Mouse (Mus musculus) hindbrain, embryonic 15.5 days (tissue): ENCODE results near the gene Mif4gd. TPM values are rescaled to one million over a fixed set of nuclear protein-coding genes. Genes with fewer than 3 reads are reported as not detected.
A peak's percentile ranks its signal among the peaks of the same experiment; 100 is the strongest.
"Not testable (repeated sequence)": the region's sequence is repeated elsewhere in the genome, so short reads cannot be mapped to it uniquely, and the experiment has no call there.

Source experiments
- ATAC-seq: fragments of 200-750 bp; cut with Nextera tagmentation; 2 replicates; pipeline ENCODE4 v1.8.0; 2017; ENCODE audit warnings: low read depth, moderate number of reproducible peaks, moderate TSS enrichment; ENCODE audit not compliant: low FRiP score
- H3K27ac ChIP-seq: fragments of 300-500 bp; sonication (generic); replicated peaks from 2 replicates; pipeline ENCODE4 v1.5.1; 2015; ENCODE audit warnings: mild to moderate bottlenecking, inconsistent platforms
- H3K27me3 ChIP-seq: fragments of 300-500 bp; sonication (generic); 2 replicates; pipeline ENCODE4 v1.6.1; 2015; ENCODE audit warnings: control low read depth, inconsistent platforms
- H3K36me3 ChIP-seq: fragments of 300-500 bp; sonication (generic); 2 replicates; pipeline ENCODE4 v1.6.1; 2015; ENCODE audit warnings: control low read depth, inconsistent platforms
- H3K4me1 ChIP-seq: fragments of 300-500 bp; sonication (generic); replicated peaks from 2 replicates; pipeline ENCODE4 v1.6.1; 2015; ENCODE audit warnings: control low read depth, inconsistent platforms
- H3K4me2 ChIP-seq: fragments of 300-500 bp; sonication (generic); 2 replicates; pipeline ENCODE4 v1.6.1; 2015; ENCODE audit warnings: moderate library complexity, mild to moderate bottlenecking, inconsistent platforms
- H3K4me3 ChIP-seq: fragments of 300-500 bp; sonication (generic); 2 replicates; pipeline ENCODE4 v1.5.1; 2015; ENCODE audit warnings: mild to moderate bottlenecking, inconsistent platforms
- H3K9ac ChIP-seq: fragments of 300-500 bp; sonication (generic); 2 replicates; pipeline ENCODE4 v1.6.1; 2015; ENCODE audit warnings: inconsistent platforms
- H3K9me3 ChIP-seq: fragments of 300-500 bp; sonication (generic); 2 replicates; pipeline ENCODE4 v1.6.1; 2016; ENCODE audit warnings: control low read depth, inconsistent platforms
- WGBS: fragments of 180-500 bp; shearing (Covaris S2); methylation state at CpG from one replicate; pipeline ENCODE4 v1.1.7; 2015; 5-methylcytosine and 5-hydroxymethylcytosine counted together
- polyA plus RNA-seq: library from polyadenylated mRNA; unstranded; fragments of >200 nt; fragmentation: Nextera tagmentation; extraction: Ambion mirVana; gene quantifications from 2 replicates; pipeline ENCODE4 v1.2.1, GENCODE M21; 2015

The Mif4gd gene
- polyA plus RNA-seq, result 12.2 and 13.9 TPM in 2 replicates

- H3K4me3 ChIP-seq, result peak within 1 kb of the TSS; percentile 67
- peaks cover 19% of the 10 kb centered on the region for H3K4me1 ChIP-seq
- peaks cover 6% of the 10 kb centered on the region; the same call in 1 of the 2 replicates for H3K27me3 ChIP-seq
- ATAC-seq, result peak; percentile 83
- peak within 1 kb of the TSS; percentile 61 for H3K9ac ChIP-seq
- peak within 1 kb of the TSS; percentile 78 for H3K27ac ChIP-seq
- H3K36me3 ChIP-seq, result peaks cover 17% of the 10 kb centered on the region
- 1% methylated on average over 62 of the region's 80 CpGs for WGBS
- H3K4me2 ChIP-seq, result peak within 1 kb of the TSS; percentile 93
- no peaks in the 10 kb centered on the region for H3K9me3 ChIP-seq
Observed at GRCm38 (mm10) chr11:115612410-115613137, at the start of gene Mif4gd. TSS of gene Mif4gd (minus strand) at chr11:115612969.

- no peak overlapping the region for H3K4me3 ChIP-seq
- no peak overlapping the region for H3K9ac ChIP-seq
- H3K27ac ChIP-seq, result no peak overlapping the region
- no peak for ATAC-seq
- no peaks in the 10 kb centered on the region for H3K27me3 ChIP-seq
- no peaks in the 10 kb centered on the region for H3K36me3 ChIP-seq
- no peak overlapping the region for H3K4me2 ChIP-seq
- H3K4me1 ChIP-seq, result no peaks in the 10 kb centered on the region
- no peaks in the 10 kb centered on the region for H3K9me3 ChIP-seq
- WGBS, result 98% methylated on average over 4 of the region's 4 CpGs
Observed at GRCm38 (mm10) chr11:115660376-115660775, 47.6 kb upstream of the Mif4gd start.

GRCm38 (mm10) chr11:115658521-115658920, 45.8 kb upstream of the Mif4gd start:
- H3K4me3 ChIP-seq, result no peak overlapping the region
- no peaks in the 10 kb centered on the region for H3K9me3 ChIP-seq
- no peaks in the 10 kb centered on the region for H3K4me1 ChIP-seq
- H3K27me3 ChIP-seq, result no peaks in the 10 kb centered on the region
- WGBS, result 95% methylated on average over 6 of the region's 6 CpGs
- H3K27ac ChIP-seq, result no peak overlapping the region
- ATAC-seq, result no peak
- 0 out of 2 replicates have a peak, but pooled peaks cover 8% of the 10 kb centered on the region for H3K36me3 ChIP-seq
- H3K4me2 ChIP-seq, result no peak overlapping the region
- no peak overlapping the region for H3K9ac ChIP-seq

GRCm38 (mm10) chr11:115654128-115654527, 41.4 kb upstream of the Mif4gd start:
- ATAC-seq, result no peak
- WGBS, result 77% methylated on average over 2 of the region's 2 CpGs

GRCm38 (mm10) chr11:115653194-115653593, 40.4 kb upstream of the Mif4gd start:
- H3K9ac ChIP-seq, result no peak overlapping the region
- no peak overlapping the region for H3K4me3 ChIP-seq
- no peak overlapping the region for H3K27ac ChIP-seq
- WGBS, result 91% methylated on average over 3 of the region's 3 CpGs
- H3K4me1 ChIP-seq, result no peaks in the 10 kb centered on the region
- no peaks in the 10 kb centered on the region for H3K9me3 ChIP-seq
- no peak for ATAC-seq
- H3K36me3 ChIP-seq, result peaks cover 11% of the 10 kb centered on the region; the same call in 1 of the 2 replicates
- H3K4me2 ChIP-seq, result no peak overlapping the region
- no peaks in the 10 kb centered on the region for H3K27me3 ChIP-seq

More at GRCm38 (mm10) chr11:115654128-115654527, 41.4 kb upstream of the Mif4gd start:
- 0 out of 2 replicates have a peak, but pooled peaks cover 11% of the 10 kb centered on the region for H3K36me3 ChIP-seq
- H3K9ac ChIP-seq, result no peak overlapping the region
- no peak overlapping the region for H3K27ac ChIP-seq
- H3K27me3 ChIP-seq, result no peaks in the 10 kb centered on the region
- H3K9me3 ChIP-seq, result no peaks in the 10 kb centered on the region
- no peak overlapping the region for H3K4me2 ChIP-seq
- no peak overlapping the region for H3K4me3 ChIP-seq
- no peaks in the 10 kb centered on the region for H3K4me1 ChIP-seq

- no peak overlapping the region for H3K27ac ChIP-seq
- 89% methylated on average over 3 of the region's 3 CpGs for WGBS
- H3K9me3 ChIP-seq, result no peaks in the 10 kb centered on the region
- peaks cover 11% of the 10 kb centered on the region; the same call in 1 of the 2 replicates for H3K36me3 ChIP-seq
- H3K4me3 ChIP-seq, result no peak overlapping the region
- no peaks in the 10 kb centered on the region for H3K4me1 ChIP-seq
- H3K9ac ChIP-seq, result no peak overlapping the region
- ATAC-seq, result no peak
- no peak overlapping the region for H3K4me2 ChIP-seq
- H3K27me3 ChIP-seq, result no peaks in the 10 kb centered on the region
Observed at GRCm38 (mm10) chr11:115651680-115652079, 38.9 kb upstream of the Mif4gd start.

GRCm38 (mm10) chr11:115649706-115650105, 36.9 kb upstream of the Mif4gd start:
- no peaks in the 10 kb centered on the region for H3K9me3 ChIP-seq
- no peaks in the 10 kb centered on the region for H3K27me3 ChIP-seq
- no peak for ATAC-seq
- peak overlapping the region; percentile 56 for H3K27ac ChIP-seq
- H3K9ac ChIP-seq, result no peak overlapping the region
- WGBS, result 48% methylated on average over 10 of the region's 10 CpGs
- H3K36me3 ChIP-seq, result peaks cover 18% of the 10 kb centered on the region; the same call in 1 of the 2 replicates
- no peak overlapping the region for H3K4me2 ChIP-seq
- no peaks in the 10 kb centered on the region for H3K4me1 ChIP-seq
- H3K4me3 ChIP-seq, result no peak overlapping the region

- 67% methylated on average over 6 of the region's 6 CpGs for WGBS
- Histone ChIP-seq H3K4me1 (no peaks in the 10 kb centered on the region), H3K27me3 (no peaks in the 10 kb centered on the region), H3K27ac (no peak overlapping the region), H3K4me2 (no peak overlapping the region), H3K9me3 (no peaks in the 10 kb centered on the region), H3K4me3 (no peak overlapping the region), H3K9ac (no peak overlapping the region), H3K36me3 (peaks cover 12% of the 10 kb centered on the region; the same call in 1 of the 2 replicates)
- ATAC-seq, result no peak
Observed at GRCm38 (mm10) chr11:115647459-115647858, 34.7 kb upstream of the Mif4gd start.

GRCm38 (mm10) chr11:115646439-115646838, 33.7 kb upstream of the Mif4gd start:
- ATAC-seq, result no peak
- peaks cover 12% of the 10 kb centered on the region; the same call in 1 of the 2 replicates for H3K36me3 ChIP-seq
- no peaks in the 10 kb centered on the region for H3K4me1 ChIP-seq
- no peaks in the 10 kb centered on the region for H3K27me3 ChIP-seq
- H3K4me3 ChIP-seq, result no peak overlapping the region
- H3K9me3 ChIP-seq, result no peaks in the 10 kb centered on the region
- H3K9ac ChIP-seq, result no peak overlapping the region
- H3K4me2 ChIP-seq, result no peak overlapping the region
- WGBS, result 93% methylated on average over 9 of the region's 9 CpGs
- H3K27ac ChIP-seq, result no peak overlapping the region

GRCm38 (mm10) chr11:115645498-115645897, 32.7 kb upstream of the Mif4gd start:
- H3K27me3 ChIP-seq, ATAC-seq, H3K9me3 ChIP-seq, H3K27ac ChIP-seq, H3K4me1 ChIP-seq, H3K4me2 ChIP-seq, H3K4me3 ChIP-seq, H3K9ac ChIP-seq: not testable (repeated sequence)
- WGBS, result 91% methylated on average over 14 of the region's 14 CpGs
- peaks cover 12% of the 10 kb centered on the region; the same call in 1 of the 2 replicates for H3K36me3 ChIP-seq

- H3K36me3 ChIP-seq, result peaks cover 12% of the 10 kb centered on the region; the same call in 1 of the 2 replicates
- H3K4me3 ChIP-seq, result no peak overlapping the region
- WGBS, result 92% methylated on average over 13 of the region's 13 CpGs
- no peaks in the 10 kb centered on the region for H3K9me3 ChIP-seq
- H3K4me1 ChIP-seq, result no peaks in the 10 kb centered on the region
- H3K9ac ChIP-seq, result no peak overlapping the region
- H3K27me3 ChIP-seq, result no peaks in the 10 kb centered on the region
- no peak overlapping the region for H3K4me2 ChIP-seq
- ATAC-seq, result no peak
- H3K27ac ChIP-seq, result no peak overlapping the region
Observed at GRCm38 (mm10) chr11:115644308-115644707, 31.5 kb upstream of the Mif4gd start.

GRCm38 (mm10) chr11:115643265-115643664, 30.5 kb upstream of the Mif4gd start:
- Histone ChIP-seq H3K36me3 (peaks cover 12% of the 10 kb centered on the region; the same call in 1 of the 2 replicates), H3K27ac (no peak overlapping the region), H3K27me3 (no peaks in the 10 kb centered on the region), H3K4me2 (no peak overlapping the region), H3K4me1 (no peaks in the 10 kb centered on the region), H3K9me3 (no peaks in the 10 kb centered on the region), H3K4me3 (no peak overlapping the region), H3K9ac (no peak overlapping the region)
- 76% methylated on average over 10 of the region's 10 CpGs for WGBS
- ATAC-seq, result no peak; the same call in 1 of the 2 replicates
